Mouse (Mus musculus): ENCODE data around the gene Erlin1. TPM values are rescaled to one million over a fixed set of nuclear protein-coding genes. Genes with fewer than 3 reads are reported as not detected.

The Erlin1 gene
- total RNA-seq, 1 experiment from 2014 or later = 41.4 TPM

DNA sequence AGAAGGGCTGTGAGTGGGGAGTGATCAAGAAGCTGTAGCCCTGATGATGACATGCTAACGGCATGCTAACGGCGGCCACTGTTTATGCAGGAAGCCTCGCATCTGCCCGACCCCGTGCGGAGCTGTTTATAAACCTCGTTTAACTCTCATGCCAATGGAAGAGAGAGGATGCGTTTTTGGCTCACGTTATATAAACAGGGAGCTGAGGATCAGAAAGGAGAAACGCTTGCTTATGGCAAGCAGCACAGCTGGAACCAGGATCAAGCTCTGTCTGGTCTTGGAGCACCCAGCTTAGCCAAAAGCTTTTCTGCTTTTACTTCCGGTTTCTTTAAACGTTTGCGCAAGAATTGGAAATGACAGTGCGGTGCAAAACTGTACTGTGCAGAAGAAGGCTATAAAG lies 60.8 kb downstream of the Erlin1 start:
- ATAC-seq (replicated peaks; ENCODE audit: insufficient number of reproducible peaks, low FRiP score, low TSS enrichment, poor library complexity, severe bottlenecking) = peak; percentile 50; the same call in 1 of the 2 replicates

DNA sequence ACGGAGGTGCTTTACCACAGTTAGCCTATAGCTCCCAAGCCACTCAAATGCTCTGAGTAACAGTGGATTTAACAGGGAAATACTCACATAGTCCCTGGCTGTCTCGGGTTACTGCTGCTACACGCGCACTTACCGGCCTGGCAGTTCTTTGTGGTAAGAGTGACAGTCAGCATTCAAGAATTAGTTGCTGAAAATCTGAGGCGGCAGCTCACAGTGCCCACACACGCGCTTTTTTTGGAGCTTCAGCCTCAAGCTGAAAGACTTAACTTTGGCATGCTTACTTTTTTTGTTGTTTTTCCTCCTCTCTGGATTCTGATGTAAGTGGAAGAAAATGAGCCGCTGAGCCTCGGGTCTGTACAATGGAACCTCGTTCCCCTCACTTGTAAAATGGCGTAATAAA lies 62.4 kb downstream of the Erlin1 start:
- no peak for ATAC-seq (replicated peaks; ENCODE audit: insufficient number of reproducible peaks, low FRiP score, low TSS enrichment, poor library complexity, severe bottlenecking)

DNA sequence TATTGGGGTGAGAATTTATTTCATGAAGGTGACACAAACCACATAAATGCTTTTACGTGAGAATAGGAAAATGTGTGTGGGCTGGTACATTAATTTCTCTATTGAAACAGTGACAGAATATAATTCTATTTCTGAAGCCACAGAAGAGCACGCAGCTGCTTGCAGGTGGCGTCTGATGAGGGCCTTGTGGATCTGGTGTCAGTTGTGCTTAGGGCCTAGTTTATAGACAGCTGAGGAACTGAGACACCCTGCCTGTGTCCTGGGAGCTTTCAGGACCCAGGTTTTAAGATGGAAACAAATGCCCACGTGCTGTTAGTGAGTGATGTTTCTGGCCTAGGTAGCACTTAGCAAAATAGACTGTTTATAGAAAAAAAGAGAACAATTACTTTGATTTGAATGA lies 64.6 kb downstream of the Erlin1 start:
- no peak for ATAC-seq (replicated peaks; ENCODE audit: insufficient number of reproducible peaks, low FRiP score, low TSS enrichment, poor library complexity, severe bottlenecking)

DNA sequence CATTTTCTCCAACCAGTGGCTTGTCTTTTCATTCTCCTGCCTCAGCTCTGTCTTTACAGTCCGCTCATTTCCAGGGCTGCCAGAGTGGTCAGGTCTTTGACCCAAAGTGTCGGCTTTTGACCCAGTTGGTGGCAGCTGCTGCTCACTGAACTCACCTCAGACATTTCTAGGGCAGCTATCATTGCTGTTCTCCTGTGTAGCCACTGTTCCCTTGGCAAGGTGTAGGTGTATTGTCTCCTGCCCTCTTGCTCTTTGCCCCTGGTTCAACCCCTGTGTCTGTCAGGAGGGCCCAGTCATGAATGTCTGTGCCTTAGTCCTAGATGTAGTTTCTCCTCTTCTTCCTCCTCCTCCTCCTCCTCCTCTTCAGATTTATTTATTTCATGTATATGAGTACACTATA lies 65.3 kb downstream of the Erlin1 start:
- no peak for ATAC-seq (replicated peaks; ENCODE audit: insufficient number of reproducible peaks, low FRiP score, low TSS enrichment, poor library complexity, severe bottlenecking)

DNA sequence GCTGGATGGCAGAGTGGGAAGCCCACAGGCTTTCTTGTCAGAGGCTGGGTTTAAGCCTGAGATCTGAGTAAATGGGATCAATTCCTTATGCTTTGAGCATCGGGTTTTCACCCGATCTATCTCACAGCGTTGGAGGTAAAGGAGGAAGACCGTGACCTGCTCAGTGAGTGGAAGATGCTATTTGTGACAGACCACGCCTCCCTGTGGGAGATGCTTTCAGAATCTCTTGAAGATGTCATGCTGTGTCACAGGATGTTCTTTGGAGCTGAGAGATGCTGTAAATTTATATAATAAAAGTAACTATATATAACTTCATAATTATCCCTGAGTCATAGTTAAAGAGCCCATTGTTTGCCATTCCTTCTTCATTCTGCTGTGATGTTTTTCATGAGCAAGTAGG lies 68.9 kb downstream of the Erlin1 start:
- no peak for ATAC-seq (replicated peaks; ENCODE audit: insufficient number of reproducible peaks, low FRiP score, low TSS enrichment, poor library complexity, severe bottlenecking)

DNA sequence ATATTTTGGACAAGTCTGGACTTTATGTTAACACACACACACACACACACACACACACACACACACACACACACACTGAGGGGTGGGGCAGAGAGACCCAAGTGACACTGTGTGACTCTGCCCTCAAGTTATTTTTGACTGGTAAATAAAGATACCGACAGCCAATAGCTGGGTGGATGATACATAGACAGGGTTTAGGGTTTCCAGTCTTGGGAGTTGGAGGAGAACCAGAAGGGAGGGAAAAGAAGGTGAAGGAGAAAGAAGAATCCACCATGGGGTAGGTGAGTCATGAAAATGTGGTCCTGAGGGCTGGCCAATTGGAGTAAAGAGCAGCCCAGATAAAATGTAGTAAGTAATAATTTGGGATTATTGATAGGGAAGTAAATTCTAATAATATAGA lies 69.5 kb downstream of the Erlin1 start:
- no peak for ATAC-seq (replicated peaks; ENCODE audit: insufficient number of reproducible peaks, low FRiP score, low TSS enrichment, poor library complexity, severe bottlenecking)

DNA sequence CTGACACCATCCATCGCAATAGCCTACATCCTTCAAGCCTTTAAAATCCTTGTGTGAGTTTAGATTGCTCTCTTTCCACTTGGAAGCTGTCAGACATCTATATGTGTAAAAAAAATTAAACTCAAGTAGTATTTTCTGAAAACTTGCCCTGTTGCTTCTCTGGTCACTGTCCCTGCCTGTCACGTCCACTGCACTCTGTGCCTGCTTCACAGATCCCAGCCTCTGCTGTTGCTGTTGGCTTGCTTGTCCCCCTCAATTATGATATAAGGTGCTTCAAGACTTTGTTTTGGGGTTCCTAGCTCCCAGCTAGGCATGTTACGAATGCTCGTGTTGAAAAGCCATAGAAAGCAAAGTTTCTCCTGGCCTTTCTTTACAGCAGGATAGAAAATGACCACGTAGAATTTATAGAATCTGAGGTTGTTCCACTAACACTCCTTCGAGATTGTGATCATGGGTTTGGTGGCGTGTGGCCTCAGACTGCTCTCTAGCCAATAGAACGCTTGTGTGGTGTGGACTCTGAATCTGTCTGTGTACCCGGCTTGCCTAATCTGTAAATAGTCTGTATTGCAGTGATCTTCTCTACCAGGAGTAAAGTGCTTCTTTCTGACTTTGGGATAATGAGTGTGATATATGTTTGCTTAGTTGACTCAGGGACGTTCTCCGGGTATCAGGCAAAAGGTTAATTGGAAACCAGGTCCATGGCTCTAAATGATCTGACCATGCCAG lies 70.6 kb downstream of the Erlin1 start:
- ATAC-seq (replicated peaks; ENCODE audit: insufficient number of reproducible peaks, low FRiP score, low TSS enrichment, poor library complexity, severe bottlenecking) = no peak

DNA sequence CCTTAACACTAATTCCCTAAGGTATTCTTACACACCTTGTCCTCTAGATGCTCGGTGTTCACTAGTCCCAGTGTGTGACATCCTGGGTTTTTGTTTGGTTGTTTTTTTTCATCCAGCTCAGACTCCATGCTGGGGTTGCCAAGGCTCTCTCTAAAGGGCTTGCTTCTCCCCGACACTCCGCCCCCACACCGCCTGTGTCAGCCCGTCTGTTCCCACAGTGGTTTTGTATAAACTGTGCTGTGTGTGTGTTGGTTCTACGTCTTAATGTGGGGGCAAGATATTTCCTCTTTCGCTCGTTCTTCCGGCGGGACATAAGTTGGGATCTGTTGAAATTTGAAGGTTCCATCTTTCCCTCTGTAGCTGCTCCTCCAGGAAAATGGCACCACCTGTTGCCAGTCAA lies 71.5 kb downstream of the Erlin1 start:
- ATAC-seq (replicated peaks; ENCODE audit: insufficient number of reproducible peaks, low FRiP score, low TSS enrichment, poor library complexity, severe bottlenecking) = no peak

DNA sequence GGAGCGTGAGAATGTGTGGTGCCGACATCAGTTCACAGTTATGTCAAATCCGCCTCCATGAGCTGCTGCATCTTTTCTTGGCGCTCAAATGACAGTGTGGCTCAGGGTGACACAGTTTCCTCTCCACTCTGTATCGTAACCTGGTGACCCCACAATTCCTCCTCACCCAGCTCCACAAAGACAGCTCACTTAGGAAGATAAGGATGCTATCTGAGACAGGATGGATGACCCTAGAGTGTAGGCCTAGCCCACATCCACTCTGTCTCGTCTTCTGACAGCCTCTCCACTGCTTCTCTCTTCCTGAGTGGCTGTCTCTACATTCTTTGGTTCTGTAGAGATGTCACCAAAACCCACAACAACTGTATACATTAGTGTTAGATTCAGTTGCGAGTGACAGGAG lies 74.2 kb downstream of the Erlin1 start:
- ATAC-seq (replicated peaks; ENCODE audit: insufficient number of reproducible peaks, low FRiP score, low TSS enrichment, poor library complexity, severe bottlenecking) = no peak

DNA sequence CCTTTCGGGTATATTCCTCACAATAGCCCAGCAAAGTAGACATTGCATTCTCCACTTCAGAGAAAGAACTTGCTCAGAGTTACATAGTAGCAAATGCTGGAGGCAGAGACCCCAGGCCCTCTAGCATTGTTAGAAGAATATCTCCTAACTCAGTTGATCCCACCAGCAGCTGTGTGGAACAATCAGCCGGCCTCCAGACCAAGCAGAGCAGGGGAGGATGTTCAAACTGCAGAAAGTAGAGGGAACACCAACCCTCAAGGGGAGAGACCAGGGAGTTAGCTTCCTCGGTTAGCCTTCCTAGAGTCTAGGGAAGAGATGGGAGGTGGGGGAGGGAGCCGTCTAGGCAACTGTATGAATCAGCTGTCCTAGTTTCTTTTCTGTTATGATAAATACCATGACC lies 77.1 kb downstream of the Erlin1 start:
- no peak for ATAC-seq (replicated peaks; ENCODE audit: insufficient number of reproducible peaks, low FRiP score, low TSS enrichment, poor library complexity, severe bottlenecking)

DNA sequence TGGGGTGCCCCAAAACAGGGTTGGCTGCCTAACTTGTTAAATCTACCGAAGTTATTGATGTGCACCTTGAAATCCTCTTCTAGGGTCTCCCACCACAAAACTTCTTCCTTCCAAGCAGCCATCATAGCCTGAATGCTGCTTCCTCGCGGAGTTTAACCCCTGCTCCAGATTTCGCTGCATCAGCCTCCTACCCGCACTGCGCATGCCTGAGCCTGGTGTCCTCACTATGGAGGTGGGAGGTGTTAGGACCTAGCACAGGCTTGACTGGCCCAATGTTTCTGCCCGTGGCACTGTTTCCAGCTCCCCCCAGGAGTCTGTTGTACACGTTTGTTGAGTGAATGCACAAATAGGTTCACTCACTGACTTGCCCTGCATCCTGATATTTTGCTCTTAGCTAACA lies 79.2 kb downstream of the Erlin1 start:
- no peak for ATAC-seq (replicated peaks; ENCODE audit: insufficient number of reproducible peaks, low FRiP score, low TSS enrichment, poor library complexity, severe bottlenecking)

DNA sequence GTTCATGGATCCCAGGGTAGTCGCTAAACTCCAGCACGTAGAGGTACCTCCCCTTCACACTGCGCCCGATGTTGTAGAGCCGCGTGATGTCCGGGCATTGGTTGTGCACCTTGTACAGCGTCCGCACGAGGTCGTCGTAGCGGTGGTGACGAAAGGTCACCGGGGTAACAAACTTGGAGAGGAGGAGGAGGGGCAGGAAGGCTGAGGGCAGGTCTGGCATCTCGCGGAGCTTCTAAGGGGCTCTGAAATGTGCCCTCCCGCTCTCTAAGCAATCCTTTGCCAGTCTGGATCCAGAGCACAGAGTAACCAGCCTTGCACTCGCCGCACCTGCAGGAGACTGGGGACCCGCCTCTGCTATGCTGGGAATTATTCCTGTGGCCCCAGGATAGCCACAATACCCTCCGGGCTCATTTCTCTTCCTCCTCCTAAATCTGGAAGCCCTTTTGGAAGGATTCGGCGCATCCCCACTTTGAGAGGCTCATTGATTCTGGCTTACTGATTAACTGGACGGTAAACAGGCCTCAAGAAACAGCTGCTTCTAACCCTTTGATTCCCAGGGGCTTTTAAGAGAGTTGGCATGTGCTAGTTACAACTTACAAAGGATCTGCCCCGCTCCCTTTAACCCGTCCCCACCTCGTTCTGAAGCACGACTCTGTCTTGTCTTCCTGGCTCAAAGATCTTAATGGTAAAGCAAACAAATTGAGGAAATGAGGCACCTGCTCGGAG lies 83.4 kb downstream of the Erlin1 start, which contains the start of gene Cpn1:
Gene Cpn1, minus strand, starts transcription at position 488 of the 726 bp plus-strand sequence.
- no peak for ATAC-seq (replicated peaks; ENCODE audit: insufficient number of reproducible peaks, low FRiP score, low TSS enrichment, poor library complexity, severe bottlenecking)

Other genes starting within 250 kb of the Erlin1 start
- 8.7 to 12.2 TPM (median 9.3 TPM) in 3 replicates for gene Dnmbp, start 129.6 kb downstream of the Erlin1 start, total RNA-seq (2017)
- gene Cpn1, start 83.2 kb downstream of the Erlin1 start, total RNA-seq (2017) = 1.2 TPM in 1 of 3 replicates, not detected in the others
- gene Cyp2c23, start 40.6 kb downstream of the Erlin1 start, total RNA-seq (2017) = not detected in 3 replicates
- 156 to 180 TPM (median 161 TPM) in 3 replicates for gene Chuk, start 37.7 kb upstream of the Erlin1 start, total RNA-seq (2017)
- gene Cwf19l1, start 66.1 kb upstream of the Erlin1 start, total RNA-seq (2017) = 9.8 to 16.1 TPM (median 13.7 TPM) in 3 replicates
- gene Bloc1s2, start 76.7 kb upstream of the Erlin1 start, total RNA-seq (2017) = 80.6 to 110 TPM (median 103 TPM) in 3 replicates
- gene Pkd2l1, start 122.7 kb upstream of the Erlin1 start, total RNA-seq (2017) = not detected in 3 replicates
- not detected in 3 replicates for gene Scd3, start 133.5 kb upstream of the Erlin1 start, total RNA-seq (2017)
- gene Scd2, start 223.9 kb upstream of the Erlin1 start, total RNA-seq (2017) = 38.6 to 52.6 TPM (median 50.7 TPM) in 3 replicates